Mouse (Mus musculus): ENCODE measurements around the gene Npas3. TPM values are rescaled to one million over a fixed set of nuclear protein-coding genes. Genes with fewer than 3 reads are reported as not detected.

The Npas3 gene
- polyA plus RNA-seq, 1 experiment from 2014 or later: 0.49 TPM

- Histone ChIP-seq H3K9me3 (replicated peaks; ENCODE audit: control insufficient read depth, low read length) (no peaks in the 10 kb centered on the region), H3K4me1 (ENCODE audit: control insufficient read depth, insufficient read depth, low read length) (no peaks in the 10 kb centered on the region), H3K27me3 (ENCODE audit: control insufficient read depth, insufficient read depth, low read length) (no peaks in the 10 kb centered on the region), H3K36me3 (ENCODE audit: control insufficient read depth, insufficient read depth) (no peaks in the 10 kb centered on the region), H3K4me2 (ENCODE audit: low read depth, low read length) (no peak overlapping the region), H3K27ac (ENCODE audit: low read length) (no peak overlapping the region), H3K4me3 (ENCODE audit: low read length) (no peak overlapping the region), H3K9ac (ENCODE audit: low read length) (no peak overlapping the region)
- ATAC-seq (replicated peaks; ENCODE audit: extremely low read depth, insufficient read depth, low FRiP score): no peak
- WGBS: 72% methylated on average over 7 of the region's 7 CpGs
These were observed 713.5 kb downstream of the Npas3 start for GRCm38 (mm10) chr12:53962004-53962403.

GRCm38 (mm10) chr12:53963534-53963933 is 715.1 kb downstream of the Npas3 start:
- Histone ChIP-seq H3K4me3 (ENCODE audit: low read length) (no peak overlapping the region), H3K27me3 (ENCODE audit: control insufficient read depth, insufficient read depth, low read length) (no peaks in the 10 kb centered on the region), H3K4me2 (ENCODE audit: low read depth, low read length) (no peak overlapping the region), H3K9me3 (replicated peaks; ENCODE audit: control insufficient read depth, low read length) (no peaks in the 10 kb centered on the region), H3K27ac (ENCODE audit: low read length) (no peak overlapping the region), H3K9ac (ENCODE audit: low read length) (no peak overlapping the region), H3K36me3 (ENCODE audit: control insufficient read depth, insufficient read depth) (no peaks in the 10 kb centered on the region), H3K4me1 (ENCODE audit: control insufficient read depth, insufficient read depth, low read length) (no peaks in the 10 kb centered on the region)
- WGBS: 70% methylated on average over 5 of the region's 5 CpGs
- no peak for ATAC-seq (replicated peaks; ENCODE audit: extremely low read depth, insufficient read depth, low FRiP score)

DNA sequence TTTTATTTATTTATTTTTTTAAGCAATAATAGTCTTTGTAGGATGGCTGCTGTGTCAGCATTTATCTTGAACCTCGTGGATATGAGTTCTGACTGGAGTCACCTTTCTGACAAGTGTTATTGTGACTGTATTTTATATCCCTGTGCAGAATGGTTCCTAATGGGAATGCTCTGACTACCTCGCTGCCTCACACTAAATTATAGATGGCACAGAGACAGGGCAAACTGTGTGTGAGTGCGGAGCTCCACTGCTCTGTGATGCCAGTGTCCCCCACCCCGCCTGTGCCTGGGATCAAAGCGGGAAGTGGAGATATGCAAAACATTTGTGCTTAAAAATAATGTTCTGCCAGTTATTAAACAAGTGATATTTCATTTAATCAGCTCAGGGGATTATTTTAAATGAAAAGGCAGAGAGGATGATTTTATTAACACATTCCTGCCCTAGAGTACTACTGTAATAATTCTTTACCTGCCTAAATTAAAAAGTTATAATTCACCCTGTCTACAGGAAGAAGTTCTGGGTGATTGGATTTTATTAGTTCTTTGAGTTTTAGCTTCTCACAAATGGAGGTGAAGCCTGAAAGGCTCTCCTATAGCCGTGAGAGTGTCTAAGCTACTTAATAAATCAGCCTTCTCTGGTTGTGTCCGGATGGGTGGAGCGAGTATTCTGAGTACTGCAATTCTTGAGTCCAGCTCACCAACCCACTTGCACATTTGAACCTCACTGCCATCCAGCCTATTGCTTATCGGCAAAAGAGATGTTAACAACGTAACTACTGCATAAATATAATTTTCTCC is 721.1 kb downstream of the Npas3 start:
- no peaks in the 10 kb centered on the region for H3K36me3 ChIP-seq (ENCODE audit: control insufficient read depth, insufficient read depth)
- no peak overlapping the region for H3K4me2 ChIP-seq (ENCODE audit: low read depth, low read length)
- no peak for ATAC-seq (replicated peaks; ENCODE audit: extremely low read depth, insufficient read depth, low FRiP score)
- no peaks in the 10 kb centered on the region for H3K9me3 ChIP-seq (replicated peaks; ENCODE audit: control insufficient read depth, low read length)
- no peaks in the 10 kb centered on the region for H3K27me3 ChIP-seq (ENCODE audit: control insufficient read depth, insufficient read depth, low read length)
- H3K4me1 ChIP-seq (ENCODE audit: control insufficient read depth, insufficient read depth, low read length): no peaks in the 10 kb centered on the region
- H3K27ac ChIP-seq (ENCODE audit: low read length): no peak overlapping the region
- no peak overlapping the region for H3K9ac ChIP-seq (ENCODE audit: low read length)
- no peak overlapping the region for H3K4me3 ChIP-seq (ENCODE audit: low read length)
- WGBS: 81% methylated on average over 10 of the region's 10 CpGs

DNA sequence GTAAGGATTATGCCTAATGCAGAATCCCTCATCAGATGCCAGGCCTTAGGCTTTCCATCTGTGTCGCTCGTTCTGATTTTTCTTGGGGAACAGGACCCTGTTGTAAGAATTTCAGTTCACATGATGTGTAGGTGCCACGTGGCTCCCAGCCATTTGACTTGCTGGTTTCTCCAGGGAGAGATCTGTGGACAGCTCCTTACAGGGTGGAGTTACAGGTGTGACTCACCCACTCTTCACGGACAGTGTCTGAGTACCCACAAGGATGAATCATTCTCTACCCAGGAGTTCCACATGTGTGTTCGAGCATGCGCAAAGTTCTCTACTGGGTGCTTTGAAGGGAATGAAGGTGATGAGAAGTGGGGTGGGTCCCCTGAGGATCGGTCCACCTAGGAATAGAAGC is 722.2 kb downstream of the Npas3 start:
- H3K4me1 ChIP-seq (ENCODE audit: control insufficient read depth, insufficient read depth, low read length): no peaks in the 10 kb centered on the region
- no peaks in the 10 kb centered on the region for H3K27me3 ChIP-seq (ENCODE audit: control insufficient read depth, insufficient read depth, low read length)
- H3K27ac ChIP-seq (ENCODE audit: low read length): no peak overlapping the region
- WGBS: 81% methylated on average over 7 of the region's 7 CpGs
- no peaks in the 10 kb centered on the region for H3K36me3 ChIP-seq (ENCODE audit: control insufficient read depth, insufficient read depth)
- H3K9me3 ChIP-seq (replicated peaks; ENCODE audit: control insufficient read depth, low read length): no peaks in the 10 kb centered on the region
- H3K4me2 ChIP-seq (ENCODE audit: low read depth, low read length): no peak overlapping the region
- ATAC-seq (replicated peaks; ENCODE audit: extremely low read depth, insufficient read depth, low FRiP score): no peak
- H3K4me3 ChIP-seq (ENCODE audit: low read length): no peak overlapping the region
- no peak overlapping the region for H3K9ac ChIP-seq (ENCODE audit: low read length)

- Histone ChIP-seq H3K4me3 (ENCODE audit: low read length) (no peak overlapping the region), H3K27me3 (ENCODE audit: control insufficient read depth, insufficient read depth, low read length) (no peaks in the 10 kb centered on the region), H3K4me2 (ENCODE audit: low read depth, low read length) (no peak overlapping the region), H3K9ac (ENCODE audit: low read length) (no peak overlapping the region), H3K36me3 (ENCODE audit: control insufficient read depth, insufficient read depth) (no peaks in the 10 kb centered on the region), H3K4me1 (ENCODE audit: control insufficient read depth, insufficient read depth, low read length) (no peaks in the 10 kb centered on the region), H3K27ac (ENCODE audit: low read length) (no peak overlapping the region), H3K9me3 (replicated peaks; ENCODE audit: control insufficient read depth, low read length) (no peaks in the 10 kb centered on the region)
- ATAC-seq (replicated peaks; ENCODE audit: extremely low read depth, insufficient read depth, low FRiP score): no peak
- 77% methylated on average over 6 of the region's 6 CpGs for WGBS
These were observed 724.9 kb downstream of the Npas3 start for GRCm38 (mm10) chr12:53973414-53973813.

DNA sequence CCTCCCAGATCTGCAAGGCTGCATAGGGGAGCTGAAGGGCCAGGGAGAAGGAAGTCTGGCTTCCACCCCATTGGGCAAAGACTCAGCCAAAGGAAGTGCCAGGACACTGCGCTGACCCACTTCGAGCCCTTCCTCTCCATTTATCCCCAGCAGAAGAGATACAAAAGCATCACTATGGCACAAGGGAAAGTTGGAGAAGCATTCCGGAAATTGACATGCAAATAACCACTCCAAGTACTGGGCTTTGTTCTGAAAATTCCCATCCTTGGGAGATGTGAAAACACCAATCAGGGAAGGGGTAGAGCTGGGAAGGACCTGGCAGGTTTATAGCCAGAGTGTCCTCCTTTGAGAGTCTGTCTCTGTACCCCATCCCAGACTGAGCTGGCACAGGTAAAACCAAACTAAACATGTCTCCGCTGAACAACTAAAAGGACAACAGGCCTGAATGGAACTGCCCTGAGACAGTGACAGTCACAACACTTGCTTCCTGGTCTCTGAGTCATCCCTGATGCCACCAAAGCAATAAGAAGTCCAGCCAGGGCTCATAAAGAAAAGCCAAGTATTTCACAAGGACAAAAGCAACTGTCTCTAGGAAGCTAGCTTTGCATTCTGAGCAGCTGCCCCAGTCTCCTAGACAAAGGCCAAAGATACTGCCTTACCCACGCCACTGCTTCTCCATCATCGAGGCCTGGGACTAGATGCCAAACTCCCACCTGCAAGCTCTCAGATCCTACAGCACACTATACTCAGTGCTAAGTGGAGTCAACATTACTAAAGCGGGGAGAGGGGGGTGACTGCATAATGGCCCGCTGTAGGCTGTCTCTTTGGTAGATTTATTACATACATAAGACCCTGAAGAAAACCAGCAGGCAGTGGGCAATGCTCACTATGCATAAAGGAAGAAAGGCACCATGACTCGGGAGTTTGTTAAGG is 733.4 kb downstream of the Npas3 start:
- no peaks in the 10 kb centered on the region for H3K9me3 ChIP-seq (replicated peaks; ENCODE audit: control insufficient read depth, low read length)
- no peak overlapping the region for H3K27ac ChIP-seq (ENCODE audit: low read length)
- H3K4me3 ChIP-seq (ENCODE audit: low read length): no peak overlapping the region
- H3K4me2 ChIP-seq (ENCODE audit: low read depth, low read length): no peak overlapping the region
- 78% methylated on average over 9 of the region's 9 CpGs for WGBS
- H3K4me1 ChIP-seq (ENCODE audit: control insufficient read depth, insufficient read depth, low read length): no peaks in the 10 kb centered on the region
- H3K36me3 ChIP-seq (ENCODE audit: control insufficient read depth, insufficient read depth): no peaks in the 10 kb centered on the region
- no peak overlapping the region for H3K9ac ChIP-seq (ENCODE audit: low read length)
- ATAC-seq (replicated peaks; ENCODE audit: extremely low read depth, insufficient read depth, low FRiP score): no peak
- H3K27me3 ChIP-seq (ENCODE audit: control insufficient read depth, insufficient read depth, low read length): no peaks in the 10 kb centered on the region

- Histone ChIP-seq H3K4me2 (ENCODE audit: low read depth, low read length) (no peak overlapping the region), H3K4me3 (ENCODE audit: low read length) (no peak overlapping the region), H3K4me1 (ENCODE audit: control insufficient read depth, insufficient read depth, low read length) (no peaks in the 10 kb centered on the region), H3K36me3 (ENCODE audit: control insufficient read depth, insufficient read depth) (no peaks in the 10 kb centered on the region), H3K9ac (ENCODE audit: low read length) (no peak overlapping the region), H3K9me3 (replicated peaks; ENCODE audit: control insufficient read depth, low read length) (no peaks in the 10 kb centered on the region), H3K27me3 (ENCODE audit: control insufficient read depth, insufficient read depth, low read length) (no peaks in the 10 kb centered on the region), H3K27ac (ENCODE audit: low read length) (no peak overlapping the region)
- no peak for ATAC-seq (replicated peaks; ENCODE audit: extremely low read depth, insufficient read depth, low FRiP score)
- WGBS: 84% methylated on average over 7 of the region's 7 CpGs
These were observed 735.5 kb downstream of the Npas3 start for GRCm38 (mm10) chr12:53983946-53984345.

DNA sequence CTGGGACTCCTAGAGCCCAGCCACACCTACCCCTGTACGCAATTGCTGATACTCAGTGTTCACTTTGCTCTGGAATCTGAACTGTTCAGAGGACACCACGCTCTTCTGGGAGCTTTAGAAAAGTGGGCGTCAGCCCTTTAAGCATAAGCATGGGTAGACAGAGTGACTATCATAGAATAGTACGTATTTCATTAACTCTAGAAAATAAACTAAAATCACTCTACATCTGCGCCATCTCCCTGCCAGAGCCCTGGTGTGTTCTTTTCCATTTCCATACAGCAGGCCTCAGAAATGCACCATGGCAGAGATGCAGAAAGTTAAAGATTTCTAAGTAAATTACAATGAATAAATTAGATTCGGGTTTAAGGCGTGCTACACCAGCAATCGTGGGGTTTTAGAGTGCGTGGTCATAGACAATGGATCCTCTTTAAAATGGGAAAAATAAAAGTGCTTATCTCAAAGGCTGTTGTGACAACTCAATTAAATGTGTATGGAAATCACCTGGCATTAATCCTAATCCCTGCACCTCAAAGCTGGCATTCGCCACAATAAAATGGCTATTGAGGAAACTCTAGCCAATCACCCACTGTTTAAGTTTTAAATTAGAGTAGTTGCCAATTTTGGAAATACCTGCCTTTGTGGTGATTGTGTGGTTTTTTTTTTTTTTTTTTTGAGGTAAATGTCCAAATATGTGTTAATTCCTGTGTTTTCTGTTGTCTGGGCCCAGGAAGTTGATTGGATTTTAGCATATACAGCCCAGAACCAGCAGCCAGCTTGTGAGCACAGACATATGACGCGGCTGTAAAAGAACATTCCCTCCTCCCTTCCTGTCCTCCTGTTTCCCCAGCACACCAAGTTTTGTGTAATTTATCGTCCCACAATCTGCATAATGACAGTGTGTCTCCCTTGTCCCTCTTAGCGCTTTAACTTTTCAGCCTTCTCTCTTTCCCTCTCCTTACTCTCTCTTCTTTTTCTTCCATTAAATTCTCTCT is 737.7 kb downstream of the Npas3 start:
- no peaks in the 10 kb centered on the region for H3K9me3 ChIP-seq (replicated peaks; ENCODE audit: control insufficient read depth, low read length)
- no peak overlapping the region for H3K4me2 ChIP-seq (ENCODE audit: low read depth, low read length)
- no peaks in the 10 kb centered on the region for H3K27me3 ChIP-seq (ENCODE audit: control insufficient read depth, insufficient read depth, low read length)
- no peak overlapping the region for H3K4me3 ChIP-seq (ENCODE audit: low read length)
- no peak overlapping the region for H3K27ac ChIP-seq (ENCODE audit: low read length)
- H3K9ac ChIP-seq (ENCODE audit: low read length): no peak overlapping the region
- H3K4me1 ChIP-seq (ENCODE audit: control insufficient read depth, insufficient read depth, low read length): no peaks in the 10 kb centered on the region
- 84% methylated on average over 14 of the region's 14 CpGs for WGBS
- H3K36me3 ChIP-seq (ENCODE audit: control insufficient read depth, insufficient read depth): no peaks in the 10 kb centered on the region
- no peak for ATAC-seq (replicated peaks; ENCODE audit: extremely low read depth, insufficient read depth, low FRiP score)
